In the genomic region with DNA sequence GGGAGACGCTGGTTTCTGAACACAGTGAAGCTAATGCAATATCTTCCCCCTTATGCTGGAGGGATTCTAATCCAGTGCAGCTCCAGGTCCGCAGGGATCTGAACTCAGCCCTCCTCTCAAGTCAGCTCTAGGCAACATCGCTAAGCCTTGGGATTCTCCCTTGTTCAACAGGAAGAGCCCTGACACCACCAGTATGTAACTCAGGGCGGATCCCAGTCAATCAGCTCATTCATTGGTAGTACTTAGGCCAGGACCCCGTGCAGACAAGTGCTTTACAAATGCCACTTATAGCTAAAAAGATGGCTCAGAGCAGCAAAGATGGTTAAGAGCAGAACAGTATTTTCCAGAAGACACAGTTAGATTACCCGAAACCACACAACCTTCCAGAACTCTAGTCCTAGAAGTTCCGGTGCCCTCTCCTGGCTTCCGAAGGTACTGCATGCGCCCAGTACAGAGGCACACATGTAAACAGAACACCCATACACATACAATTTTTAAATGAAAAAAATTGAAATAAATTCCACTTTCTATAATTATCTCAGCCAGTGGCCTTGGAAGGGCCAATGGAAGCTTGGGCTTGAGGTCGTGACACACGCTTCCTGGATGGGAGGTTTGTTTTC, we compare ENCODE assay signal across 1 mouse cellular context.
A peak's percentile ranks its signal among the peaks of the same experiment; 100 is the strongest.
TF ChIP-seq lines count a peak whose summit lies in the region.

No protein-coding gene starts in this region.

TF ChIP-seq in MEL, 35 proteins besides CTCF, POLR2A, EP300 and RAD21 (continued from another document):
- TF ChIP-seq MEF2A (IDR thresholded peaks at IDR 0.05; ENCODE audit: extremely low read depth, insufficient replicate concordance, low read depth, low read length, poor library complexity, severe bottlenecking) (no peak), MAX (IDR thresholded peaks at IDR 0.05; ENCODE audit: low read length) (0 out of 2 replicates have a peak, but pooled peaks have one; percentile 56), MAZ (IDR thresholded peaks at IDR 0.05; ENCODE audit: low read depth, low read length) (peak; percentile 54; the same call in 1 of the 2 replicates), SIN3A (IDR thresholded peaks at IDR 0.05; ENCODE audit: low read length) (peak; percentile 86), TBP (IDR thresholded peaks at IDR 0.05; ENCODE audit: low read depth, low read length) (peak; percentile 33; the same call in 1 of the 2 replicates), USF2 (IDR thresholded peaks at IDR 0.05; ENCODE audit: borderline replicate concordance in 1 of 2, insufficient read depth in 1 of 2, low read depth in 1 of 2, low read length in 2 of 2) (no peak), RCOR1 (IDR thresholded peaks at IDR 0.05; ENCODE audit: low read depth, low read length) (0 out of 2 replicates have a peak, but pooled peaks have one; percentile 44), POLR2AphosphoS2 (IDR thresholded peaks at IDR 0.05; ENCODE audit: low read length) (no peak), ELF1 (IDR thresholded peaks at IDR 0.05; ENCODE audit: low read depth, low read length) (peak; percentile 68; the same call in 1 of the 2 replicates), GABPA (IDR thresholded peaks at IDR 0.05; ENCODE audit: low read depth, low read length) (0 out of 2 replicates have a peak, but pooled peaks have one; percentile 23), KAT2A (conservative IDR thresholded peaks at IDR 0.05; ENCODE audit: low read depth, low read length) (no peak), ZNF384 (IDR thresholded peaks at IDR 0.05; ENCODE audit: low read depth, low read length) (peak; percentile 48; the same call in 1 of the 2 replicates), MAFK (IDR thresholded peaks at IDR 0.05; ENCODE audit: borderline replicate concordance, low read depth, low read length) (no peak), UBTF (IDR thresholded peaks at IDR 0.05; ENCODE audit: borderline replicate concordance, insufficient read depth, low read depth, low read length) (no peak), MXI1 (IDR thresholded peaks at IDR 0.05; ENCODE audit: low read depth, low read length) (peak; percentile 78), NELFE (IDR thresholded peaks at IDR 0.05; ENCODE audit: low read depth, low read length) (no peak), TAL1 (IDR thresholded peaks at IDR 0.05; ENCODE audit: low read length) (no peak), E2F4 (IDR thresholded peaks at IDR 0.05; ENCODE audit: borderline replicate concordance, low read depth, low read length) (no peak), MYC (IDR thresholded peaks at IDR 0.05; ENCODE audit: low read depth, low read length) (peak; percentile 64; the same call in 1 of the 2 replicates), POLR2AphosphoS5 (IDR thresholded peaks at IDR 0.05; ENCODE audit: borderline replicate concordance, low read depth, low read length) (no peak), ZC3H11A (IDR thresholded peaks at IDR 0.05; ENCODE audit: low read depth, low read length) (peak; percentile 70), JUND (IDR thresholded peaks at IDR 0.05; ENCODE audit: low read depth, low read length) (no peak), CHD1 (IDR thresholded peaks at IDR 0.05; ENCODE audit: low read depth, low read length) (0 out of 2 replicates have a peak, but pooled peaks have one; percentile 26), TCF12 (IDR thresholded peaks at IDR 0.05; ENCODE audit: low read depth, low read length) (peak; percentile 42; the same call in 1 of the 2 replicates), GATA1 (IDR thresholded peaks at IDR 0.05; ENCODE audit: low read depth, low read length) (no peak), CHD2 (IDR thresholded peaks at IDR 0.05; ENCODE audit: low read length) (no peak), NRF1 (IDR thresholded peaks at IDR 0.05; ENCODE audit: insufficient read depth, low read depth, low read length, poor library complexity, severe bottlenecking) (no peak), SMC3 (IDR thresholded peaks at IDR 0.05; ENCODE audit: low read depth, low read length) (peak; percentile 88), BHLHE40 (IDR thresholded peaks at IDR 0.05; ENCODE audit: borderline replicate concordance, low read depth, low read length) (peak; percentile 52; the same call in 1 of the 2 replicates), HCFC1 (IDR thresholded peaks at IDR 0.05; ENCODE audit: low read depth, low read length) (peak; percentile 62), ZKSCAN1 (IDR thresholded peaks at IDR 0.05; ENCODE audit: low read depth, low read length) (no peak)
